Mouse (Mus musculus) E14TG2a.4 (cell line): ENCODE data around the gene Zfp60.

Source experiments
- CTCF ChIP-seq: conservative IDR thresholded peaks from 2 replicates; pipeline ENCODE4 v1.5.1; 2014; ENCODE audit warnings: low read length
- POU5F1 ChIP-seq: IDR thresholded peaks from 2 replicates; pipeline ENCODE4 v1.6.1; 2014; ENCODE audit warnings: low read length, borderline replicate concordance

DNA sequence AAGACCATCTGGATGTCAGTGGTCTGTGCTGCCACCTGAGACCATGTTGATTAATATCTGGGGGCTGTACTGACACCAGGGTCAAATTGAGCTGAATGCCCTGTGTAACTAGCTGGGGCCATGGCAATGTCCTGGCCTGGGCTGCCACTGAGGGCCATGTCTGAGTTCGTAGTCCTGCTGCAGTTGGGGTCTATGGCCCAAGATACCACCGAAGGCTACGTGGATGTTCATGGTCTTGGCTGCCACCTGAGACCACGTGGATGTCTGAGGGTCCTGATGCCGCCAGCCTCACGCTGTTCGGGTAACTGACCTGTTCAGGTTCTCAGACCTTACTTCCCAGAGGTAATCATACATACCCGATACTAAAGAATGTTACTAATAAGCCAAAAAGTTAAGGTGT lies 9.2 kb upstream of the Zfp60 start:
- TF ChIP-seq CTCF (no peak), POU5F1 (no peak)
